ENCODE assay signal across 8 mouse cellular contexts in the genomic region with DNA sequence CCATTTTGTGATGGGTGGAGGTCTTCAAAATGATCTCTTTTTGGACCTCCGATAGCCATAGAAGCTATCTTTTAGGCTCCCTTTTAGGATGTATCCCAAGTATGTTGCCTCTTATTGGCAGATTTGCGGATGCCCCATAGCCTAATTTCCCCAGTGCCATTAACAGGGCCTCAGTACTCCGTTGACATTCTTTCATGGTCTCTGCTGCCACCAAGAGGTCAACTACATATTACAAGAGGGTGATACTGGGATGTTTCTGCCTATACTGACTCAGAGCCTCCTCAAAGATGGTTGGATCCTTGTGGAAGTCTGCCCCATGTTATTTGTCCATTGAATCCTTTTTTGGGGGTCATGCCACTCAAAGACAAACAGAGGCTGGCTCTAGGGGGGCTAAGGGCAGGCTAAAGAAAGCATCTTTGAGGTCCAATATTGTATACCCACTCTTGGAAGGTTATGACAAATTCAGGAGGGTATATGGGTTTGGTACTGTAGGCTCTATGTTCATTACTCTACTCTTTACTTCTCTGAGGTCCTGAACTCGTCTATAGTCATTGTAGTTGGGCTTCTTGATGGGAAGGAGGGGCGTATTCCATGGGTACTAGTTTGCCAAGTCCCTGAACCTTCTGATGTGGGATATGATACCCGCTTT. TPM values are rescaled to one million over a fixed set of nuclear protein-coding genes. Genes with fewer than 3 reads are reported as not detected.
DNase-seq lines count a peak whose midpoint lies in the region; ATAC-seq and TF ChIP-seq lines count a peak whose summit lies in the region.

No protein-coding gene starts in this region.

- H3K27me3 ChIP-seq in embryonic facial prominence, embryonic 11.5 days (ENCODE audit: control insufficient read depth, insufficient read depth, low read length), result no peaks in the 10 kb centered on the region

- H3K9ac ChIP-seq in ES-E14 (ENCODE audit: insufficient read depth, low read depth, low read length, poor library complexity, severe bottlenecking), result no peak overlapping the region
- no peak overlapping the region for H3K9ac ChIP-seq in embryonic facial prominence, embryonic 11.5 days (replicated peaks; ENCODE audit: low read length)

- H3K4me3 ChIP-seq in ES-E14 (ENCODE audit: insufficient read depth in 1 of 2, low read depth in 1 of 2, low read length in 2 of 2, poor library complexity in 1 of 2, severe bottlenecking in 1 of 2), result no peak overlapping the region
- no peak overlapping the region for H3K4me3 ChIP-seq in embryonic facial prominence, embryonic 11.5 days (ENCODE audit: low read depth, low read length)

- H3K27ac ChIP-seq in ES-E14 (ENCODE audit: insufficient read depth, low read depth, low read length, poor library complexity, severe bottlenecking), result no peak overlapping the region
- H3K27ac ChIP-seq in embryonic facial prominence, embryonic 11.5 days (replicated peaks; ENCODE audit: low read depth, low read length), result no peak overlapping the region

- H3K4me2 ChIP-seq in embryonic facial prominence, embryonic 11.5 days (ENCODE audit: low read depth, low read length), result no peak overlapping the region

- intact Hi-C loops in heart, postnatal 36 days (cut with DNase I), result loop anchor here (1.0 to 2.0 kb wide), 5 partner anchors 542 to 760 kb away; no protein-coding TSS in a partner anchor

- no peaks in the 10 kb centered on the region for H3K4me1 ChIP-seq in ES-E14 (ENCODE audit: control insufficient read depth in 2 of 2, insufficient read depth in 2 of 2, low read length in 2 of 2, poor library complexity in 1 of 2)
- no peaks in the 10 kb centered on the region for H3K4me1 ChIP-seq in embryonic facial prominence, embryonic 11.5 days (ENCODE audit: control insufficient read depth, insufficient read depth, low read length)

- in situ Hi-C loops in ES-E14 (cut with MboI; ENCODE audit: low sequenced_read_pairs in 2 of 2, unreplicated experiment in 2 of 2), result loop anchor here in 1 of 2 experiments (25.0 kb wide), 1 partner anchor 755 kb away; the partner anchor contains the start of gene Rab33b

- no peaks in the 10 kb centered on the region for H3K9me3 ChIP-seq in ES-E14 (ENCODE audit: control insufficient read depth, insufficient read depth, low read depth, low read length)
- no peaks in the 10 kb centered on the region for H3K9me3 ChIP-seq in embryonic facial prominence, embryonic 11.5 days (replicated peaks; ENCODE audit: control insufficient read depth, low read length)

- no peaks in the 10 kb centered on the region for H3K36me3 ChIP-seq in ES-E14 (ENCODE audit: control insufficient read depth, insufficient read depth, low read length, poor library complexity, severe bottlenecking)
- no peaks in the 10 kb centered on the region for H3K36me3 ChIP-seq in embryonic facial prominence, embryonic 11.5 days (replicated peaks; ENCODE audit: control insufficient read depth, insufficient read depth, low read depth, low read length)

- peak; percentile 56 for DNase-seq in ES-E14 (ENCODE audit: low read depth, low spot score)
- peak; percentile 54 for DNase-seq in adrenal gland, postnatal 25 days
- DNase-seq in embryonic facial prominence, embryonic 11.5 days (ENCODE audit: low spot score), result peak; percentile 83
- DNase-seq in heart, postnatal 36 days, result peak; percentile 74 to 82
- DNase-seq in layer of hippocampus, adult 11-12 months (ENCODE audit: low spot score), result peak; percentile 87
- DNase-seq in lung, postnatal 10 days, result peak; percentile 88
- DNase-seq in retina, postnatal 7 days (ENCODE audit: low read depth, low spot score), result peak; percentile 70

- WGBS in embryonic facial prominence, embryonic 11.5 days, result 36% methylated on average over 6 of the region's 6 CpGs

- ATAC-seq in embryonic facial prominence, embryonic 11.5 days (replicated peaks; ENCODE audit: insufficient number of reproducible peaks, low FRiP score, low TSS enrichment, low read depth), result peak; percentile 62; the same call in 1 of the 2 replicates
- no peak for ATAC-seq in erythroid progenitor cell, adult 5-6 weeks (replicated peaks; ENCODE audit: low FRiP score, poor library complexity, severe bottlenecking)

TF ChIP-seq in ES-E14, 5 proteins besides CTCF, POLR2A, EP300 and RAD21:
- TF ChIP-seq ZC3H11A (IDR thresholded peaks at IDR 0.05; ENCODE audit: borderline replicate concordance, low read depth, low read length) (peak; percentile 84; the same call in 1 of the 2 replicates), MAFK (IDR thresholded peaks at IDR 0.05; ENCODE audit: insufficient read depth, low read depth, low read length) (no peak)

RNA-seq across cellular contexts. Expression of gene Foxo1, which starts 25.6 kb away (rescaled TPM):
- total RNA-seq in ES-E14 (2012; rRNA removed), result 2.3 and 2.7 TPM in 2 replicates
- total RNA-seq in adrenal gland, postnatal 25 days (2021), result 24.0 and 26.1 TPM in 2 replicates
- polyA plus RNA-seq in embryonic facial prominence, embryonic 11.5 days (2014; fragmentation: Nextera tagmentation; extraction: Ambion mirVana), result 5.2 and 5.8 TPM in 2 replicates
- 10 to 100 TPM; 13.9 to 15.4 TPM for total RNA-seq in heart, postnatal 36 days (2021)
- total RNA-seq in erythroid progenitor cell, adult 5-6 weeks (2015; ENCODE audit: low replicate concordance), result 10.5 and 11.3 TPM in 2 replicates
- 0.90 and 0.91 TPM in 2 replicates for total RNA-seq in erythroid progenitor cell, adult 5-6 weeks (2017; ENCODE audit: low replicate concordance)
